Mouse (Mus musculus): ENCODE data around the gene Zfp992. TPM values are rescaled to one million over a fixed set of nuclear protein-coding genes. Genes with fewer than 3 reads are reported as not detected.
"Not testable (repeated sequence)": the region's sequence is repeated elsewhere in the genome, so short reads cannot be mapped to it uniquely, and the experiment has no call there.

The Zfp992 gene
- polyA plus RNA-seq, 1 experiment from 2014 or later: 4.1 TPM

- H3K4me1 ChIP-seq (ENCODE audit: control insufficient read depth, insufficient read depth, low read length); H3K4me2 ChIP-seq (ENCODE audit: low read depth); H3K27me3 ChIP-seq (ENCODE audit: control insufficient read depth, insufficient read depth, low read length); ATAC-seq (ENCODE audit: insufficient read depth, low FRiP score, low TSS enrichment); H3K27ac ChIP-seq (ENCODE audit: low read depth, low read length); H3K4me3 ChIP-seq (ENCODE audit: low read depth, low read length); H3K9ac ChIP-seq (ENCODE audit: low read length); H3K36me3 ChIP-seq (ENCODE audit: control insufficient read depth, insufficient read depth, low read length): not testable (repeated sequence)
- peak; percentile 9 for DNase-seq (ENCODE audit: low spot score)
- WGBS: 87% methylated on average over 5 of the region's 5 CpGs
- peaks cover 26% of the 10 kb centered on the region for H3K9me3 ChIP-seq (ENCODE audit: control insufficient read depth, low read length)
Measured at GRCm38 (mm10) chr4:146460685-146461084, 11.9 kb downstream of the Zfp992 start.

GRCm38 (mm10) chr4:146463649-146464351 lies 15.0 kb downstream of the Zfp992 start:
- not testable (repeated sequence) for H3K9ac ChIP-seq (ENCODE audit: low read length); DNase-seq (ENCODE audit: low spot score)

GRCm38 (mm10) chr4:146469984-146470383 lies 21.2 kb downstream of the Zfp992 start:
- not testable (repeated sequence) for H3K4me3 ChIP-seq (ENCODE audit: low read depth, low read length); H3K9ac ChIP-seq (ENCODE audit: low read length); H3K36me3 ChIP-seq (ENCODE audit: control insufficient read depth, insufficient read depth, low read length); H3K9me3 ChIP-seq (ENCODE audit: control insufficient read depth, low read length); DNase-seq (ENCODE audit: low spot score); H3K4me1 ChIP-seq (ENCODE audit: control insufficient read depth, insufficient read depth, low read length); H3K4me2 ChIP-seq (ENCODE audit: low read depth); H3K27me3 ChIP-seq (ENCODE audit: control insufficient read depth, insufficient read depth, low read length); H3K27ac ChIP-seq (ENCODE audit: low read depth, low read length)
- ATAC-seq (ENCODE audit: insufficient read depth, low FRiP score, low TSS enrichment): peak; percentile 36; the same call in 1 of the 2 replicates
- 93% methylated on average over 9 of the region's 12 CpGs for WGBS

More at GRCm38 (mm10) chr4:146463649-146464351, 15.0 kb downstream of the Zfp992 start:
- H3K36me3 ChIP-seq (ENCODE audit: control insufficient read depth, insufficient read depth, low read length); H3K4me3 ChIP-seq (ENCODE audit: low read depth, low read length); H3K27ac ChIP-seq (ENCODE audit: low read depth, low read length); H3K4me2 ChIP-seq (ENCODE audit: low read depth); H3K9me3 ChIP-seq (ENCODE audit: control insufficient read depth, low read length); H3K27me3 ChIP-seq (ENCODE audit: control insufficient read depth, insufficient read depth, low read length); H3K4me1 ChIP-seq (ENCODE audit: control insufficient read depth, insufficient read depth, low read length): not testable (repeated sequence)
- WGBS: 90% methylated on average over 17 of the region's 19 CpGs
- peak; percentile 22; the same call in 1 of the 2 replicates for ATAC-seq (ENCODE audit: insufficient read depth, low FRiP score, low TSS enrichment)

GRCm38 (mm10) chr4:146474181-146474580 lies 25.4 kb downstream of the Zfp992 start:
- DNase-seq (ENCODE audit: low spot score); H3K4me1 ChIP-seq (ENCODE audit: control insufficient read depth, insufficient read depth, low read length); H3K4me2 ChIP-seq (ENCODE audit: low read depth); H3K9ac ChIP-seq (ENCODE audit: low read length); H3K27me3 ChIP-seq (ENCODE audit: control insufficient read depth, insufficient read depth, low read length); H3K4me3 ChIP-seq (ENCODE audit: low read depth, low read length); H3K27ac ChIP-seq (ENCODE audit: low read depth, low read length); H3K36me3 ChIP-seq (ENCODE audit: control insufficient read depth, insufficient read depth, low read length): not testable (repeated sequence)
- WGBS: no CpG with 5 or more reads among the region's 1 CpGs
- H3K9me3 ChIP-seq (ENCODE audit: control insufficient read depth, low read length): peaks cover 19% of the 10 kb centered on the region
- ATAC-seq (ENCODE audit: insufficient read depth, low FRiP score, low TSS enrichment): 0 out of 2 replicates have a peak, but pooled peaks have one; percentile 5

GRCm38 (mm10) chr4:146474716-146475676 lies 26.2 kb downstream of the Zfp992 start:
- not testable (repeated sequence) for H3K27me3 ChIP-seq (ENCODE audit: control insufficient read depth, insufficient read depth, low read length); H3K4me2 ChIP-seq (ENCODE audit: low read depth); H3K4me3 ChIP-seq (ENCODE audit: low read depth, low read length); H3K27ac ChIP-seq (ENCODE audit: low read depth, low read length); H3K9ac ChIP-seq (ENCODE audit: low read length); H3K36me3 ChIP-seq (ENCODE audit: control insufficient read depth, insufficient read depth, low read length); DNase-seq (ENCODE audit: low spot score); H3K4me1 ChIP-seq (ENCODE audit: control insufficient read depth, insufficient read depth, low read length)
- ATAC-seq (ENCODE audit: insufficient read depth, low FRiP score, low TSS enrichment): peak; percentile 67
- H3K9me3 ChIP-seq (ENCODE audit: control insufficient read depth, low read length): peaks cover 16% of the 10 kb centered on the region
- 63% methylated on average over 54 of the region's 94 CpGs for WGBS

GRCm38 (mm10) chr4:146476260-146476659 lies 27.4 kb downstream of the Zfp992 start:
- H3K4me3 ChIP-seq (ENCODE audit: low read depth, low read length); H3K4me1 ChIP-seq (ENCODE audit: control insufficient read depth, insufficient read depth, low read length); ATAC-seq (ENCODE audit: insufficient read depth, low FRiP score, low TSS enrichment); H3K4me2 ChIP-seq (ENCODE audit: low read depth); H3K27ac ChIP-seq (ENCODE audit: low read depth, low read length); H3K36me3 ChIP-seq (ENCODE audit: control insufficient read depth, insufficient read depth, low read length); H3K27me3 ChIP-seq (ENCODE audit: control insufficient read depth, insufficient read depth, low read length); DNase-seq (ENCODE audit: low spot score); H3K9ac ChIP-seq (ENCODE audit: low read length): not testable (repeated sequence)
- 89% methylated on average over 2 of the region's 2 CpGs for WGBS
- peaks cover 21% of the 10 kb centered on the region for H3K9me3 ChIP-seq (ENCODE audit: control insufficient read depth, low read length)

GRCm38 (mm10) chr4:146476959-146477358 lies 28.1 kb downstream of the Zfp992 start:
- not testable (repeated sequence) for H3K27me3 ChIP-seq (ENCODE audit: control insufficient read depth, insufficient read depth, low read length); H3K4me1 ChIP-seq (ENCODE audit: control insufficient read depth, insufficient read depth, low read length); H3K36me3 ChIP-seq (ENCODE audit: control insufficient read depth, insufficient read depth, low read length); H3K4me2 ChIP-seq (ENCODE audit: low read depth); DNase-seq (ENCODE audit: low spot score); H3K9ac ChIP-seq (ENCODE audit: low read length); H3K27ac ChIP-seq (ENCODE audit: low read depth, low read length); ATAC-seq (ENCODE audit: insufficient read depth, low FRiP score, low TSS enrichment); H3K4me3 ChIP-seq (ENCODE audit: low read depth, low read length)
- peaks cover 25% of the 10 kb centered on the region for H3K9me3 ChIP-seq (ENCODE audit: control insufficient read depth, low read length)
- 87% methylated on average over 3 of the region's 3 CpGs for WGBS

GRCm38 (mm10) chr4:146480376-146481096 lies 31.7 kb downstream of the Zfp992 start:
- H3K4me1 ChIP-seq (ENCODE audit: control insufficient read depth, insufficient read depth, low read length); H3K4me3 ChIP-seq (ENCODE audit: low read depth, low read length); H3K27me3 ChIP-seq (ENCODE audit: control insufficient read depth, insufficient read depth, low read length); ATAC-seq (ENCODE audit: insufficient read depth, low FRiP score, low TSS enrichment); DNase-seq (ENCODE audit: low spot score); H3K36me3 ChIP-seq (ENCODE audit: control insufficient read depth, insufficient read depth, low read length); H3K4me2 ChIP-seq (ENCODE audit: low read depth); H3K27ac ChIP-seq (ENCODE audit: low read depth, low read length); H3K9ac ChIP-seq (ENCODE audit: low read length): not testable (repeated sequence)
- 76% methylated on average over 6 of the region's 6 CpGs for WGBS
- H3K9me3 ChIP-seq (ENCODE audit: control insufficient read depth, low read length): peaks cover 48% of the 10 kb centered on the region

Measured in neural tube, embryonic 11.5 days (tissue).